In genomic region chr4:129276453-129276865, GRCm38 (mm10) we compare ENCODE assay signal across 8 mouse cellular contexts. TPM values are rescaled to one million over a fixed set of nuclear protein-coding genes. Genes with fewer than 3 reads are reported as not detected.
DNase-seq lines count a peak whose midpoint lies in the region; ATAC-seq lines count a peak whose summit lies in the region.

No protein-coding gene starts in this region.

- H3K4me1 ChIP-seq in hindbrain, embryonic 16.5 days (ENCODE audit: control insufficient read depth, insufficient read depth, low read depth, low read length) = 0 out of 2 replicates have a peak, but pooled peaks cover 2% of the 10 kb centered on the region

- no peaks in the 10 kb centered on the region for H3K9me3 ChIP-seq in hindbrain, embryonic 16.5 days (ENCODE audit: control insufficient read depth, low read length)

- H3K27ac ChIP-seq in hindbrain, embryonic 16.5 days (ENCODE audit: low read depth, low read length) = no peak overlapping the region

- ATAC-seq in hindbrain, embryonic 16.5 days = peak; percentile 58

- H3K9ac ChIP-seq in hindbrain, embryonic 16.5 days (ENCODE audit: low read depth, low read length) = no peak overlapping the region

- no peaks in the 10 kb centered on the region for H3K36me3 ChIP-seq in hindbrain, embryonic 16.5 days (ENCODE audit: control insufficient read depth, insufficient read depth, low read length)

- no peaks in the 10 kb centered on the region for H3K27me3 ChIP-seq in hindbrain, embryonic 16.5 days (replicated peaks; ENCODE audit: control insufficient read depth, insufficient read depth, low read length)

- under 1% methylated on average over 18 of the region's 18 CpGs for WGBS in hindbrain, embryonic 16.5 days

- H3K4me3 ChIP-seq in hindbrain, embryonic 16.5 days (ENCODE audit: low read length) = no peak overlapping the region

- no peak overlapping the region for H3K4me2 ChIP-seq in hindbrain, embryonic 16.5 days (ENCODE audit: low read length)

- peak; percentile 94 for DNase-seq in R1 (ENCODE audit: low read depth, low spot score)
- peak; percentile 97 for DNase-seq in cerebellum, adult 9-11 months
- peak; percentile 85 to 92 for DNase-seq in frontal cortex, postnatal 14 days (ENCODE audit: low spot score in 2 of 2)
- peak; percentile 91 to 94 for DNase-seq in layer of hippocampus, postnatal 36 days
- peak; percentile 99 for DNase-seq in lung, postnatal 36 days
- DNase-seq in retina, postnatal 7 days (ENCODE audit: low read depth, low spot score) = peak; percentile 86
- peak; percentile 98 for DNase-seq in thymus, postnatal 4 days

RNA-seq across cellular contexts. Expression of gene Sync, which starts 11.0 kb away (rescaled TPM):
- polyA plus RNA-seq in hindbrain, embryonic 16.5 days (2015; fragmentation: Nextera tagmentation; extraction: Ambion mirVana) = 1.7 and 1.9 TPM in 2 replicates
- 1 to 10 TPM in 1 of 2 experiments, under 1 TPM in 1; 0.56 to 1.1 TPM for total RNA-seq in layer of hippocampus, postnatal 36 days (2021)

RNA-seq across cellular contexts. Expression of gene C77080, which starts 15.3 kb away (rescaled TPM):
- polyA plus RNA-seq in hindbrain, embryonic 16.5 days (2015; fragmentation: Nextera tagmentation; extraction: Ambion mirVana) = 7.0 and 10.8 TPM in 2 replicates
- total RNA-seq in layer of hippocampus, postnatal 36 days (2021) = 1 to 10 TPM; 5.8 TPM

RNA-seq across cellular contexts. Expression of gene Rbbp4, which starts 58.7 kb away (rescaled TPM):
- polyA plus RNA-seq in hindbrain, embryonic 16.5 days (2015; fragmentation: Nextera tagmentation; extraction: Ambion mirVana) = 238 and 242 TPM in 2 replicates
- 100 to 1,000 TPM; 123 to 129 TPM for total RNA-seq in layer of hippocampus, postnatal 36 days (2021)

RNA-seq across cellular contexts. Expression of gene Zbtb8os, which starts 59.0 kb away (rescaled TPM):
- polyA plus RNA-seq in hindbrain, embryonic 16.5 days (2015; fragmentation: Nextera tagmentation; extraction: Ambion mirVana) = 15.1 and 21.3 TPM in 2 replicates
- 10 to 100 TPM; 29.4 to 35.8 TPM for total RNA-seq in layer of hippocampus, postnatal 36 days (2021)
